Comparison of ENCODE assay signal across 15 mouse cellular contexts in genomic region chr1:76638010-76638400, GRCm38 (mm10).
"Had no signal": no experiment of that assay in that cellular context is flagged by ENCODE, and none has a peak within 500 bp of the region (broad histone marks: within the 10 kb centered on the region; RNA-seq: fewer than 3 reads in every experiment).

No protein-coding gene starts in this region.

- H3K4me2 ChIP-seq: liver, embryonic 12.5 days; lung, embryonic 14.5 days had no signal

- H3K27me3 ChIP-seq: liver, embryonic 12.5 days; megakaryocyte, embryonic 14.5 days; neural tube, embryonic 13.5 days had no signal

- H3K4me1 ChIP-seq: limb, embryonic 10.5 days; liver, embryonic 12.5 days; megakaryocyte, embryonic 14.5 days had no signal

- H3K4me3 ChIP-seq: limb, embryonic 10.5 days; liver, embryonic 12.5 days; megakaryocyte, embryonic 14.5 days had no signal

- DNase-seq: kidney, adult 11 months; kidney, postnatal 10 days; lung, embryonic 14.5 days; lung, postnatal 14 days; right cerebral cortex, postnatal 4 days; spleen, adult 18-20 months; thymus, adult 18-20 months; thymus, postnatal 14 days had no signal

- H3K9me3 ChIP-seq: limb, embryonic 10.5 days; liver, embryonic 12.5 days; midbrain, embryonic 12.5 days; neural tube, embryonic 13.5 days had no signal

- H3K9ac ChIP-seq: liver, embryonic 12.5 days; lung, embryonic 14.5 days had no signal

- H3K27ac ChIP-seq: limb, embryonic 10.5 days; liver, embryonic 12.5 days; macrophage; midbrain, embryonic 12.5 days; neural tube, embryonic 13.5 days had no signal

- H3K36me3 ChIP-seq: limb, embryonic 10.5 days; liver, embryonic 12.5 days; midbrain, embryonic 12.5 days; neural tube, embryonic 13.5 days had no signal

- ATAC-seq: liver, embryonic 12.5 days; midbrain, embryonic 16.5 days had no signal
